Mouse (Mus musculus): ENCODE measurements around the gene Mlkl. TPM values are rescaled to one million over a fixed set of nuclear protein-coding genes. Genes with fewer than 3 reads are reported as not detected.
A peak's percentile ranks its signal among the peaks of the same experiment; 100 is the strongest.
"Not testable (repeated sequence)": the region's sequence is repeated elsewhere in the genome, so short reads cannot be mapped to it uniquely, and the experiment has no call there.

Gene Mlkl
- polyA plus RNA-seq, 1 experiment from 2014 or later: 3.3 TPM

GRCm38 (mm10) chr8:111303076-111303803, 34.7 kb downstream of the Mlkl start:
- H3K4me2 ChIP-seq (ENCODE audit: low read depth, low read length); H3K9me3 ChIP-seq (replicated peaks; ENCODE audit: control insufficient read depth, low read length); H3K27me3 ChIP-seq (ENCODE audit: control insufficient read depth, insufficient read depth, low read depth, low read length); H3K9ac ChIP-seq (ENCODE audit: low read depth, low read length); ATAC-seq (ENCODE audit: low read depth); H3K4me1 ChIP-seq (ENCODE audit: control insufficient read depth, low read depth, low read length); H3K36me3 ChIP-seq (ENCODE audit: control insufficient read depth, insufficient read depth); H3K4me3 ChIP-seq (ENCODE audit: low read depth, low read length); H3K27ac ChIP-seq (ENCODE audit: low read length): not testable (repeated sequence)
- 67% methylated on average over 5 of the region's 5 CpGs for WGBS (ENCODE audit: insufficient replicate concordance)

GRCm38 (mm10) chr8:111300597-111301546, 37.1 kb downstream of the Mlkl start:
- peak overlapping the region; percentile 60 for H3K9ac ChIP-seq (ENCODE audit: low read depth, low read length)
- H3K27ac ChIP-seq (ENCODE audit: low read length): peak overlapping the region; percentile 85
- H3K4me1 ChIP-seq (ENCODE audit: control insufficient read depth, low read depth, low read length): peaks cover 9% of the 10 kb centered on the region
- H3K4me3 ChIP-seq (ENCODE audit: low read depth, low read length): peak overlapping the region; percentile 87
- H3K36me3 ChIP-seq (ENCODE audit: control insufficient read depth, insufficient read depth): peaks cover 10% of the 10 kb centered on the region
- peak overlapping the region; percentile 74 for H3K4me2 ChIP-seq (ENCODE audit: low read depth, low read length)
- H3K9me3 ChIP-seq (replicated peaks; ENCODE audit: control insufficient read depth, low read length): no peaks in the 10 kb centered on the region
- no peak for ATAC-seq (ENCODE audit: low read depth)
- H3K27me3 ChIP-seq (ENCODE audit: control insufficient read depth, insufficient read depth, low read depth, low read length): no peaks in the 10 kb centered on the region
- WGBS (ENCODE audit: insufficient replicate concordance): 60% methylated on average over 11 of the region's 11 CpGs

GRCm38 (mm10) chr8:111299821-111300568, 38.0 kb downstream of the Mlkl start, which contains the start of gene Rfwd3:
Gene Rfwd3, minus strand, starts transcription at chr8:111300222.
- ATAC-seq (ENCODE audit: low read depth): peak; percentile 99
- under 1% methylated on average over 54 of the region's 67 CpGs for WGBS (ENCODE audit: insufficient replicate concordance)
- H3K27ac ChIP-seq (ENCODE audit: low read length): peak within 1 kb of the TSS; percentile 91

GRCm38 (mm10) chr8:111299363-111299820, 38.6 kb downstream of the Mlkl start:
- Histone ChIP-seq H3K27me3 (ENCODE audit: control insufficient read depth, insufficient read depth, low read depth, low read length) (no peaks in the 10 kb centered on the region), H3K9me3 (replicated peaks; ENCODE audit: control insufficient read depth, low read length) (no peaks in the 10 kb centered on the region), H3K4me3 (ENCODE audit: low read depth, low read length) (peak overlapping the region; percentile 87), H3K27ac (ENCODE audit: low read length) (peak overlapping the region; percentile 91), H3K4me2 (ENCODE audit: low read depth, low read length) (peak overlapping the region; percentile 64), H3K4me1 (ENCODE audit: control insufficient read depth, low read depth, low read length) (peaks cover 9% of the 10 kb centered on the region), H3K9ac (ENCODE audit: low read depth, low read length) (peak overlapping the region; percentile 95), H3K36me3 (ENCODE audit: control insufficient read depth, insufficient read depth) (peaks cover 21% of the 10 kb centered on the region)
- WGBS (ENCODE audit: insufficient replicate concordance): 0% methylated on average over 26 of the region's 28 CpGs
- ATAC-seq (ENCODE audit: low read depth): peak; percentile 37

More at GRCm38 (mm10) chr8:111299821-111300568, 38.0 kb downstream of the Mlkl start, which contains the start of gene Rfwd3:
- Histone ChIP-seq H3K27me3 (ENCODE audit: control insufficient read depth, insufficient read depth, low read depth, low read length) (no peaks in the 10 kb centered on the region), H3K4me3 (ENCODE audit: low read depth, low read length) (peak within 1 kb of the TSS; percentile 87), H3K4me1 (ENCODE audit: control insufficient read depth, low read depth, low read length) (peaks cover 9% of the 10 kb centered on the region), H3K36me3 (ENCODE audit: control insufficient read depth, insufficient read depth) (peaks cover 16% of the 10 kb centered on the region), H3K4me2 (ENCODE audit: low read depth, low read length) (peak within 1 kb of the TSS; percentile 74), H3K9ac (ENCODE audit: low read depth, low read length) (peak within 1 kb of the TSS; percentile 95), H3K9me3 (replicated peaks; ENCODE audit: control insufficient read depth, low read length) (no peaks in the 10 kb centered on the region)

- H3K36me3 ChIP-seq (ENCODE audit: control insufficient read depth, insufficient read depth): peaks cover 34% of the 10 kb centered on the region
- H3K27me3 ChIP-seq (ENCODE audit: control insufficient read depth, insufficient read depth, low read depth, low read length): no peaks in the 10 kb centered on the region
- 65% methylated on average over 1 of the region's 1 CpGs for WGBS (ENCODE audit: insufficient replicate concordance)
- H3K27ac ChIP-seq (ENCODE audit: low read length): no peak overlapping the region
- H3K9me3 ChIP-seq (replicated peaks; ENCODE audit: control insufficient read depth, low read length): no peaks in the 10 kb centered on the region
- peak overlapping the region; percentile 87 for H3K4me3 ChIP-seq (ENCODE audit: low read depth, low read length)
- no peak for ATAC-seq (ENCODE audit: low read depth)
- peak overlapping the region; percentile 36 for H3K9ac ChIP-seq (ENCODE audit: low read depth, low read length)
- peak overlapping the region; percentile 64 for H3K4me2 ChIP-seq (ENCODE audit: low read depth, low read length)
- H3K4me1 ChIP-seq (ENCODE audit: control insufficient read depth, low read depth, low read length): peaks cover 9% of the 10 kb centered on the region
These were observed 40.0 kb downstream of the Mlkl start for GRCm38 (mm10) chr8:111298011-111298410.

- Histone ChIP-seq H3K27ac (ENCODE audit: low read length) (no peak overlapping the region), H3K4me2 (ENCODE audit: low read depth, low read length) (no peak overlapping the region), H3K9me3 (replicated peaks; ENCODE audit: control insufficient read depth, low read length) (no peaks in the 10 kb centered on the region), H3K4me3 (ENCODE audit: low read depth, low read length) (no peak overlapping the region), H3K36me3 (ENCODE audit: control insufficient read depth, insufficient read depth) (peaks cover 84% of the 10 kb centered on the region), H3K27me3 (ENCODE audit: control insufficient read depth, insufficient read depth, low read depth, low read length) (no peaks in the 10 kb centered on the region), H3K4me1 (ENCODE audit: control insufficient read depth, low read depth, low read length) (no peaks in the 10 kb centered on the region; the same call in 1 of the 2 replicates), H3K9ac (ENCODE audit: low read depth, low read length) (no peak overlapping the region)
- WGBS (ENCODE audit: insufficient replicate concordance): 82% methylated on average over 7 of the region's 7 CpGs
- no peak for ATAC-seq (ENCODE audit: low read depth)
These were observed 46.2 kb downstream of the Mlkl start for GRCm38 (mm10) chr8:111291733-111292132.

GRCm38 (mm10) chr8:111290586-111290985, 47.4 kb downstream of the Mlkl start:
- H3K9ac ChIP-seq (ENCODE audit: low read depth, low read length): no peak overlapping the region
- ATAC-seq (ENCODE audit: low read depth): no peak
- H3K9me3 ChIP-seq (replicated peaks; ENCODE audit: control insufficient read depth, low read length): no peaks in the 10 kb centered on the region
- H3K4me1 ChIP-seq (ENCODE audit: control insufficient read depth, low read depth, low read length): no peaks in the 10 kb centered on the region
- no peaks in the 10 kb centered on the region for H3K27me3 ChIP-seq (ENCODE audit: control insufficient read depth, insufficient read depth, low read depth, low read length)
- H3K4me3 ChIP-seq (ENCODE audit: low read depth, low read length): no peak overlapping the region
- no peak overlapping the region for H3K27ac ChIP-seq (ENCODE audit: low read length)
- peaks cover 87% of the 10 kb centered on the region for H3K36me3 ChIP-seq (ENCODE audit: control insufficient read depth, insufficient read depth)
- H3K4me2 ChIP-seq (ENCODE audit: low read depth, low read length): no peak overlapping the region
- 91% methylated on average over 7 of the region's 7 CpGs for WGBS (ENCODE audit: insufficient replicate concordance)

GRCm38 (mm10) chr8:111285603-111286002, 52.4 kb downstream of the Mlkl start:
- Histone ChIP-seq H3K4me1 (ENCODE audit: control insufficient read depth, low read depth, low read length) (no peaks in the 10 kb centered on the region), H3K9me3 (replicated peaks; ENCODE audit: control insufficient read depth, low read length) (no peaks in the 10 kb centered on the region), H3K4me2 (ENCODE audit: low read depth, low read length) (no peak overlapping the region), H3K27ac (ENCODE audit: low read length) (no peak overlapping the region), H3K36me3 (ENCODE audit: control insufficient read depth, insufficient read depth) (peaks cover 83% of the 10 kb centered on the region), H3K4me3 (ENCODE audit: low read depth, low read length) (no peak overlapping the region), H3K9ac (ENCODE audit: low read depth, low read length) (no peak overlapping the region), H3K27me3 (ENCODE audit: control insufficient read depth, insufficient read depth, low read depth, low read length) (no peaks in the 10 kb centered on the region)
- WGBS (ENCODE audit: insufficient replicate concordance): 94% methylated on average over 4 of the region's 4 CpGs
- ATAC-seq (ENCODE audit: low read depth): no peak
